Mouse (Mus musculus) ES-E14 (cell line): Measurements from ENCODE around the gene Rbbp8nl.

Experiments used
- MAFK ChIP-seq: IDR thresholded peaks from 2 replicates; pipeline ENCODE4 v1.6.1; 2014; ENCODE audit warnings: mild to moderate bottlenecking, low read depth, low read length, inconsistent platforms; ENCODE audit not compliant: insufficient read depth
- ZC3H11A ChIP-seq: IDR thresholded peaks from 2 replicates; pipeline ENCODE4 v1.6.1; 2012; ENCODE audit warnings: low read depth, mild to moderate bottlenecking, inconsistent platforms, low read length, borderline replicate concordance
- ZNF384 ChIP-seq: IDR thresholded peaks from 2 replicates; pipeline ENCODE4 v1.6.1; 2012; ENCODE audit warnings: low read depth, low read length, inconsistent platforms

DNA sequence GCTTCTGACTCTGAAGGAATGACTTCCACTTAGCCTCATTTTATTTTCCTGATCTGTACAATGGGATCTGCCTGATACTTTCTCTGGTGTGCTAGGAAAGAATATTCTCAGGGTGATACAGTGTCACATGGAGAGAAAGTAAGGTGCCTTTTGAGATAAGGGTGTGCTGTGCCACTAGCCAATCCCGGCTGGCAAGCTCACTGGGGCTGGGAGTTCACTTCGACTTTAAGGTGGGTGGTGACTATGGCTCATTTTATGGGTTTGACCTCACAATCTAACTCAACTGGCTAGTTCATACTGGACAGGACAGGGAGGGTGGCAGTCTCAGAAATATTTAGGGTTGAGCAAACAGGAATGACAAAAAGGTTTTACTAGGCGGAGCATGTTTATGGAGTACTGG is 52.7 kb downstream of the Rbbp8nl start:
- TF ChIP-seq ZC3H11A (no peak), MAFK (no peak), ZNF384 (no peak)
